Mouse (Mus musculus): ENCODE results near the gene Ntn1. TPM values are rescaled to one million over a fixed set of nuclear protein-coding genes. Genes with fewer than 3 reads are reported as not detected.

Gene Ntn1
- total RNA-seq, 2 experiments from 2014 or later, result 10.3 TPM

GRCm38 (mm10) chr11:68213896-68214295 is 186.7 kb downstream of the Ntn1 start:
- DNase-seq, result no peak

DNA sequence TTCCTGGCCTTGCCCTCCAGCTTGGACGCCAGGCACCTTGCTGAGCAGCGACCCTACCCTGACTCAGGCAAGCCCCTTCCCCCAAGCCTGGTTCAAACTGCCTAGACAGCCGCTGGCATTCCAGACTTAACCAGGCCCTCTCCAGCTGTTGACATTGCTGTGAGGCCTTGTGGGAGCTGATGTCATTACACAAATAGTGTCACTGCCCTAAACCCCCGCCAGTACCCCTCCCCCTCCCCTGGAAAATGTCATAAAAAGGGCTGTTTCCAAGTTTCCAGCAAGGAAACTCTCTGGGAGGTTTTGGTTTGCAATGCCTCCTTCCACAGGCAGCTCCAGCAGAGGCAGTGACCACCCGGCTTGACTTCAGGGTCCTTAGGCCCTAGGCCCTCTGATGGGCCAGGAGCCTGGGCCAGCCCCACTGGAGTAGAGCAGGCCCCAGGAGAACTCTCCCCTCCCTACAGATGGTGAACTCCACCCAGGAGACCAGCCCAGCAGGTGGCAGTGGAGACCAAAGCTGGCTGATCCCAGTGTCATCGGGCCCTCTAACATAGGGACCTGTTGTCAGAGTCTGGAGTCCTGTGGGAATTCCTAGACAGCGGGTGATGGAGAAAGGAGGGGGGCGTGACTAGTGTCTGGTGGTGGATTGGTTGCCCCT is 188.6 kb downstream of the Ntn1 start:
- peak; percentile 55 to 57 for DNase-seq

DNA sequence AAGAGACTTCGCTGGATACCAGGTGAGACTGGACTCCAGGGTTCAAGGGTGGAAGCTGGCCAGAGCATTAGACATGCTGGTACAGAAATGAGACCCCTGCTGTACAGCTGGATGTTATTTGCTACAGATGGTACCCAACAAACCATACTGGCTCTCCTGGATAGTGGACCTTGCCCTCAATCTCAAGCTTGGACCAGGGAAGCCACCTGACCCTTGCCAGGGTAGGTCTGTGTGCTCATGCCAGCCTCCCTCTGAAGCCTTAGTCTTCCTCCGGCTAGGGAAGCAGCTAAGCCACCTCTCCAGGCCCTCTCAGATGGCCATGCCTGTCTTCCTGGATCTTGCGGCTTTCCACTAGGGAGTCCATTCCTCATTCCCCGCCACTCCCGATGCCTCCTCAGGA is 189.9 kb downstream of the Ntn1 start:
- no peak for DNase-seq

DNA sequence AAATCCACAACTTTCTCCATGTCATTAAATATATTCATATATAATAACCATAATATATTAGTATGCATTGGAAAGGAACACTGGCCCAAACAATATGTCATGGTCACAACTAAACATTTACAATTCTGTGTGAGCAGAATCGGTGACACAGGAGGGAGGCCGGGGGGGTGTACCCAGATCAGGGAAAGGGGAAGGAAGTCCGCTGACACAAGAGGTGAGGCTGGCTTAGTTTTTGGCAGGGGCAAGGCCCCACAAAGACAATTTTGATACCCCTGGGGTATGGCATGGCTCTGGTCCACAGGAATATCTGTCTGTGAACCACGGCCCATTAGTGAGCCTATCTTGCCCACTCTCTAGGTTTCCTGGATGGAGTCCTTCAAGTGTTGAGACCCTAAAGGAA is 191.1 kb downstream of the Ntn1 start:
- DNase-seq, result no peak

GRCm38 (mm10) chr11:68208582-68208981 is 192.0 kb downstream of the Ntn1 start:
- peak in 1 of 2 experiments; percentile 17 for DNase-seq

DNA sequence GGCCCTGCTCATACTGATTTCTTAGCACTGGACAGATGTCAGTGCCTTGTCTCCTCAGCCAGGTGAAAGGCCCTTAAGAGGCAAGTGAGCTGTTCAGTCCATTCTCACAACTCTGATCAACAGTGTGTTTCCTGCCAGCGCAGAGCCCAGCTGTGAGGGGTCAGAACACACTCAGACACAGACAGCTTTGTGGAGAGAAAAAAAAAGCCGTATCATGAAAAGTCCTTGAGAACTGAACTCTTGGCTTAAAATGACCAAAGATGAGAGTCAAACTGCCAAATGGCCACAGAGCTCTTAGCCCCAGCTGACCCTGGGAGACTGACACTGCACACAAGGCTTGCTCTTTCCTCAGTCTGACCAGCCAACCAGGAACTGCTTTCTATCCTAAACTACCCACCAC is 192.6 kb downstream of the Ntn1 start:
- DNase-seq, result no peak

DNA sequence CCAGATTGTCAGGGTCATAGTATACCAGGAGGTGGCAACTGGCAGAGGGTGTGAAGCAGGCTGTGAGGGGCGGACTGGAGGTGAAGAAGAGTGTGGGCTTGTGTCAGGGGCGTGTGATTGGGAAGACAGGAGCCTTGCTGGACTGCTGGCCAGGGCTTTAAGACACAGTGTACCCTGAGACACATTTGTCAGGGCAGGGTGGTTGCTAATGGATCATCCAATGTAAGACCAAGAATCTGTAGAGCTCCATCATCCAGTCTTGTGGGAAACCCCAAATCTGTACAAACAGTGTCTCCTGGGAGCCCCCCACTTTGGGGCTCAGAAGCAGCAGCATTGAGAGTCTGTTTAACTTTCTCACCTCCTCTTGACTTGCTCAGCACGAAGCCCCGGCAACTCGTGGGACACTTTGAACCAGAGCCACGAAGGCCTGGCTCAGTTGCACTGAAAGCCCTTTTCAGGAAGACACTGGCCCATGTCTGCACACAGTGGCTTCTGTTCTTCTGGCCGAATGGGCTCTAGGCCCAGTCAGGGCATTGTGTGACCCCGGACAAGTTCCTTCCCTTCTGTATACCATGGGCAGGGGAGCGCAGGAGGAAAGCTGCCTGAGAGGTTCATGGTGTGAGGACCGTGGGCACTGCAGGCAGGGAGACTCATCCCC is 194.9 kb downstream of the Ntn1 start:
- no peak for DNase-seq

GRCm38 (mm10) chr11:68204407-68204806 is 196.2 kb downstream of the Ntn1 start:
- DNase-seq, result no peak

DNA sequence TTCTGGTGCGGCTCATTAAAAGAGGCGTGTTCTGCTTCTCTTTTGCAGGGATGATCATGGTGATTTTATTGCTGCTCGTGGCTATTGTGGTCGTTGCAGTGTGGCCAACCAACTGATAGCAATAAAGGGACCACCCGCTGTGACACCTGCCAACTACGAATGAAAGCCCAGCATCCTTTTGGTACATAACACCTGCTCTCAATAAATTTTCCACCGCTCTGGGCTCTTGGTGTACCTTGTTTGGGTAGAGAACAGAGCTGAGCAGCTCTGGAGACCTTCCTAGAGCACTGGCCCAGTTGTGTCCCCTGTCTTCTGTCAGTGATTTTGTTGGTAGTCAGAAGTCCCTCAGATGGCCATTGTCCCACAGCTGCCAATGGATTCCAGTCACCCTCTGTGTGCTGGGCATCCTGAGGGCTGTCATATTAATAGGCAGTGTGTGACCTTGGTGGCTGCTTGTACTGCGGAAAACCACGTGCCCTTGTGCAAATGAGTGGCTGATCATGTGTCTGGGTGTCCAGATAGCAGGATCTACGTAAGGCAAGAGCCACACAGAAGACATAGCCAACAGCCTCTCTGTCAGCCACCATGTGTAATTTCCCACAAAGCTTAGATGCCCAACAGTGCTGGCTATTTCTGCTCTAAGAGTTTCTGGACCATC is 196.8 kb downstream of the Ntn1 start:
- no peak for DNase-seq

- DNase-seq, result no peak
Observed at GRCm38 (mm10) chr11:68202561-68202960, 198.1 kb downstream of the Ntn1 start.

- DNase-seq, result peak in 1 of 2 experiments; percentile 27
Observed at GRCm38 (mm10) chr11:68201811-68202459, 198.7 kb downstream of the Ntn1 start.

GRCm38 (mm10) chr11:68201063-68201462 is 199.6 kb downstream of the Ntn1 start:
- DNase-seq, result no peak

GRCm38 (mm10) chr11:68200500-68200899 is 200.1 kb downstream of the Ntn1 start:
- no peak for DNase-seq

DNA sequence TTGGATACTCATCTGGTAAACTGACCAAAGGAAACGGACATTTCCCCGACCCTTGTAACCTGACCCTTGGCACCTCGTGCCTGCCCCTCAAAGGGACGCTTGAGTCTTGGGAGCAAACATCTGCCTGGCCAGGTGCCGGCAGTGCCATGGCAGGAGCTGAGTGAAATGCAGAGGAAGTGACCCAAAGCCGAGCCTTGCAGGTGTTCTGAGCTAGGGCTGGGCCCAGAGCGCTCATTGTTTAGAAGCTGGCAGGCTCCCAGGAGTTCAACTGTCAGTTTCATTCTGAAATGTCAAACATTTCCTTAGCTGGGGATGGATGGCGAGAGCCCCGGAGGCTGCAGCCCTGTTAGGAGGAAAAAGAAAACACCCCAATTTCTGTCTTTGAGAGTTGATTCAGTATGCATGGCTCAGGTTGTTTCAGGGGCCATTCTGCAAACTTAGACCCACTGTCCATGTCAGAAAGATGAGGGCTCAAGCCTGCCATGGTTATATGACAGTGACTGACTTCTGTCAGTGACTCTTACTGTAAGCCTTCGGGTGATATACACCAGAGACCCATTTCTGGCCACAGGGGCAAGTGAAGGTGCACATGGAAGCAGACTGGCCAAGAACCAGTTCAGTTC is 200.7 kb downstream of the Ntn1 start:
- DNase-seq, result no peak

GRCm38 (mm10) chr11:68199103-68199502 is 201.5 kb downstream of the Ntn1 start:
- DNase-seq, result no peak

DNA sequence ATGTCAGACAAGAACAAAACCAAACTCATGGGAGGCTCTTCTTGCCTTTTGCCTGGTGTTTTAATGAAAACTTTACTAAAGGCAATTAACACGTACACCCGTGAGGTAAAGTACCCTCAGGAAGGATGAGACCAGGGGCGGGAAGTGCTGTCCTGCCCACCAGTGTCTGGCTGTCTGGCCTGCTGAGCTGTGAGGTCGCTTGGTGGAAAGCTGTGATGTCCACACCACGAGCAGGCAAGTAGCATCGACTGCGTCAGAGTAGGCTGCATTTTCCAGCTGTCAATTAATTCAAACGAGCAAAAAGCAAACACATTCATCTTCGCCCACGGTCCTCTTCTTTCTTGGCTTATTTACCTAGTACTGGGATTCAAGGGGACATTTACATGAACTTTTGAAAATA is 201.9 kb downstream of the Ntn1 start:
- no peak for DNase-seq

DNA sequence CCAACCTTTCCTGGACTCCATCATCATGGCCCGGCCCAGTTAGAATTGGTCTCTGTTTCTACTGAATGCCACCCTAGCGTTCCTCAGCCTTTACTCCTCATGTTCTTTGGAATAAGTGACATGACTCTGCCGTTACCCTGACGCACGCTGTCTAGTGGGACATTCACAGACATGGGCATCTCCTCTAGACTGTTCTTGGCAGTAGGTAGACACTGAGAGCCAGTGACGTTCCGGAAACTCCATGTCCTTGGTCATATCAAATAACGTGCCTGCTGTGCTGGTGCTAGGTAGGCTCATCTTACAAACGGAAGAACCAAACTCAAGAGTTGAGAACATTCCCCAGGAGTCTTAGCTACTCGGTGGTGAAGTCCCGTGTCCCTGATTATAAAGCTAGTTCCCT is 203.2 kb downstream of the Ntn1 start:
- DNase-seq, result no peak

- peak in 1 of 2 experiments; percentile 39 for DNase-seq
Observed at GRCm38 (mm10) chr11:68196566-68196965, 204.1 kb downstream of the Ntn1 start.

- DNase-seq, result no peak
Observed at GRCm38 (mm10) chr11:68195693-68196176, 204.9 kb downstream of the Ntn1 start.

DNA sequence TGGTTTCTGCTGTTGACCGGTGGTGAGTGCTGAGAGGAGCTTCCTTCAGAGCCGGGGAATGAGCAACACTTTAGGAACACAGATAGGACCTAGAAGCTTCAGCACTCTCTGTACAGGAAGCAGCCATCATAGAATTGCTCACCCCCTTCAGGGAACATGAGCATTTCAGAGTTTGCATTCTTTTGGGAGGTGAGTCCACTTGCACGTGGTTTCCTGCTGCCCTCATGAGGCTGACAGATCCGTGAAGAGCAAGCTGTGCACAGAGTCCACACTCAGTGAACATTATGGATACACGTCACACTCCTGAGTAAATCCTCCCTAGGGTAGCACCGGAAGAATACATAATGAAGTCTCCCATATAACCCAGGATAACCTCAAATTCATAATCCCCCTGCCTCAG is 205.5 kb downstream of the Ntn1 start:
- no peak for DNase-seq

GRCm38 (mm10) chr11:68190849-68191248 is 209.8 kb downstream of the Ntn1 start:
- no peak for DNase-seq

GRCm38 (mm10) chr11:68188695-68189201 is 211.9 kb downstream of the Ntn1 start:
- peak in 1 of 2 experiments; percentile 25 for DNase-seq

All from adrenal gland, postnatal 36 days (tissue).